Mouse (Mus musculus): Measurements from ENCODE around the gene Polr2g.
"Not testable (repeated sequence)": the region's sequence is repeated elsewhere in the genome, so short reads cannot be mapped to it uniquely, and the experiment has no call there.

Gene Polr2g

DNA sequence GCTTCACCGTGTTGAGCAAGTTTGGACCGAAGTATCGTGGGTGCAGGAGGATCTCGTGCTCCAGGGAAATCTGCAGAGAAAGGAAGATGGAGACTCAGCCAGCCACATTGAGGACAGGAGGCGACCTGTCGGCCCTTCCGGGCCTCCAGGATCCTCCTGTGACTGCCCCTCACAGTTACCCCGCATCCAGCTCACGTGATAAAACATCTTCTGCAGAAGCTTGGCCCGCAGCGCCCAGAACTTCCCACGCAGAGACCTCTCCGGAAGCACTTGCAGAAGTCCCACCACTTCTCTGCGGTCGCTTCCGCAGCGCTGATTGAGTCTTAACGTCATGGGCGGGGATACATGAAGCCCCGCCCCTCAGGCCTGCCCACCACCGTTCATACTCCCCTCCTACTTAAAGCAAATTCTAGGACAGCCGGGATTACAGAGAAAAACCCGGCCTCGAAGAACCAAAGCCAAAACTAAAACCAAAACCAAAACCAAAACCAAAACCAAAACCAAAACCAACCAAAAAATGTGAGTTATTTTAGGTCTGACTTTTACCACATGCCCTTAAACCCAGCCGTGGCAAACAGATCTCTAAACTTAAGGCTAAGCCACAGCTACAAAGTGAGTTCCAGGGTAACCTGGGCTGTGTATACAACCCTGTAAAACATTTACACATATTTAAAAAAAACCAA lies at the start of gene Polr2g:
Gene Polr2g (minus strand): TSS at position 314 of the 683 bp plus-strand sequence.
- DNase-seq (ENCODE audit: extremely low read depth, low read depth), result peak; percentile 86

- no peak for DNase-seq (ENCODE audit: extremely low read depth, low read depth)
These were observed 46.2 kb upstream of the Polr2g start for GRCm38 (mm10) chr19:8844371-8845129.

DNA sequence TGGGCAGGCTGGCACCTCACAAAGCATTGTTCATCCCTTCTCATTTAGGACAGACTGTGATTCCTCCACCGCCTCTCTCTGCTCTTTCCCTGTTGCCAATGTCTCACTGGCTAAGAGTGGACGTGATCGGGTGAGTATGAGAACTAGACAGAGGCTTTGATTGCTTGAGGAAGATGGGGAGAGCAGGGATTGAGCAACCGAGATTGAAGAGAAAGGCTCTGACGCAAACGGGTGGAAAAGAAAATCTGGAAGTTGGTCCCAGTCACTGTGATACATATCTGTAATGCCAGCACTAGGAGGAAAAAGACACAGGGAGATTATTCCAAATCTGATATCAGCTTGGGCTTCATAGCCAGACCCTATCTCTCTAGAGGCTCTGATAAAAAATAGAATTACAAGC lies 44.6 kb upstream of the Polr2g start:
- DNase-seq (ENCODE audit: extremely low read depth, low read depth), result no peak

GRCm38 (mm10) chr19:8841012-8841411 lies 42.6 kb upstream of the Polr2g start:
- DNase-seq (ENCODE audit: extremely low read depth, low read depth), result no peak

DNA sequence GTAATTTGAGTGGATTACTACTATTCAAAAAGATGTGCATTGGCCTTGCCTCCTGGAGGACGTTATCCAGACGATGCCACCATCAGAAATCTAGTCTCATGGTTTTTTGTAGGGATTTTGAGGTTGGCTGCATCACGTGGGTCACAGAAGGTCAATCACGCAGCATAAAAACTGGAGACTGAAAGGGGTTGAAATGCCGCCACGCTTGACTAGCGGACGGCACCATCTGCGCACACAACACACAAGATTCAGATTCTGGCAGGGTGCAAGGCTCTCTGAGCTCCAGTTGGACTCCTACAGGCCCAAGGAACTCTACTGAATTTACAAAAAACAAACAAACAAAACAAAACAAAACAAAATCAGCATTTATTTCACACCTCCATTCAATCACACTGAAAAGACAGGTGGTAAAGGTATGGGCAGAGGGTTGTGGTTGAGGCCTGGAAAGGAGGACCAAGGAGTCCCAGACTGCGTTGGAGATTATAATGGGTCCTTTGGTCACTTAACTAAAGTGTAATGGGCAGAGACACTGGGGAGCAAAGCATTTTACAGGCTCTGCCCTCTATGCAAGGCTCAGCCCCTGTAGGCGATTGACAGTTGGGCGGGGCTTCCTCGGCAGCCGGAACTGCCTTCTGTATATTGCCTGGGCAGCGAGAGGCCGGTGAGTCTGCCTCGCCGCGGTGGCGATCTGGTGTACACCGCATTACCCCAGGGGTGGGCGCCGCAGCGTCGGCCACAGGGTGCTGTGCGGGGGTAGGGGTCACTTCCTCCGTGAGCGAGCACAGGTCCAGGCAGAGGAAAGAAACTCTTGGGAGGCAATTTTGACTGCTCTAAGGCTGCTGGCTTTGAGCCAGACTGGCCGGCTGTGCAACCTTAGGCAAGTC lies 41.8 kb upstream of the Polr2g start:
- DNase-seq (ENCODE audit: extremely low read depth, low read depth), result no peak

DNA sequence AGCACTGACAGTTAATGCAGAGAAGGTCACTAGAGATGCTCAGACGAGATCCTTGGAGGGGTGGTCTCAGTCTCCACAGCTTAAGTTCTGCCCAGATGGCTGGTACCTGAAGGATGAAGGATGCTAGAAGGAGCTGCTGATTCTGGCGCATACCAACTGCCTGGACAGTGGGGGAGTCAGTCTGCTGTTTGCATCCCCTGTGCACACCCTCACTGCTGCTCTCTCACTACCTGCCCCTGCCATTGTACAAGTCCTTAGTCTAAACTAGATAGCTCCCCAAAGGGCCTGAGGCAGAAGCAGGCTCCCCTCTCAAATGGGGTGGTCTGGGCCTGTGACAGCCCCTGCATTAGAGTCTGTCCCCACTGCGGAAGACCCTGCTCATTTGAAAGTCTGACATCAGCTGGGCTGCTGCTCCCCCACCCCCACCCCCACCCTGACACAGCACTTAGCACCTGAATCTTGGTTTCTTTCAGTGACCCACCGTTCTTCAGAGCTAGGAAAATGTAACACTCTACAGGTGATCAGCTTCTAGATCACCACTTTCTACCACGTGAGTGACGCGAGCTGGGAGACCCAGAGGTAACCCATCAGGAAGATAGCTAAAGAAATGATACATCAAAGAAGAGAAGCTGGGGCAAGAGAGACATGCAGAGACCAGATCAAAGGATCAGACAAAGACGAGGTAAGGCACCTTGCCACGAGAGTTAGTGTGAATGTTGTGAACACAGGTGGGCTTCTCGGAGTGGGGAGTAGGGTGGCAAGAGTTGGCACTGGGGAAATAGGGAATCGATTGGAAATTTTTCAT lies 40.9 kb upstream of the Polr2g start, which contains the start of gene Gng3:
Gene Gng3 (minus strand): TSS at position 92 of the 805 bp plus-strand sequence.
- no peak for DNase-seq (ENCODE audit: extremely low read depth, low read depth)

GRCm38 (mm10) chr19:8838041-8838730 lies 39.8 kb upstream of the Polr2g start:
- no peak for DNase-seq (ENCODE audit: extremely low read depth, low read depth)

- DNase-seq (ENCODE audit: extremely low read depth, low read depth), result peak; percentile 55
These were observed 38.9 kb upstream of the Polr2g start, which contains the start of gene Bscl2 for GRCm38 (mm10) chr19:8837251-8837791. Gene Bscl2, plus strand, starts transcription at chr19:8837467.

DNA sequence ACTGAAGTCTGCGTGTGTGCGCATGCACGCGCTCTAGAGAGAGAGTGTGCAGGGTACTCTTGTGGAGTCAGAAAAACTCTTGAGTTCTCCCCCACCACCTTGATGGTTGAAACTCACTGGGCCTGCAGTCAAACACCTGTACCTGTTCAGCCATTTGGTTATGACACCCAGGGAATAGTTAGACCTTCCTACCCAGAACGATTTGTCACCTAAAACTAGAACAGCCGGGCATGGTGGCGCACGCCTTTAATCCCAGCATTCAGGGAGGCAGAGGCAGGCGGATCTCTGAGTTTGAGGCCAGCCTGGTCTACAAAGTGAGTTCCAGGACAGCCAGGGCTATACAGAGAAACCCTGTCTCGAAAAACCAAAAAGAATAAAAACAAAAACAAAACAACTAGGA lies 38.0 kb upstream of the Polr2g start:
- not testable (repeated sequence) for DNase-seq (ENCODE audit: extremely low read depth, low read depth)

- no peak for DNase-seq (ENCODE audit: extremely low read depth, low read depth)
These were observed 34.6 kb upstream of the Polr2g start for GRCm38 (mm10) chr19:8832971-8833370.

DNA sequence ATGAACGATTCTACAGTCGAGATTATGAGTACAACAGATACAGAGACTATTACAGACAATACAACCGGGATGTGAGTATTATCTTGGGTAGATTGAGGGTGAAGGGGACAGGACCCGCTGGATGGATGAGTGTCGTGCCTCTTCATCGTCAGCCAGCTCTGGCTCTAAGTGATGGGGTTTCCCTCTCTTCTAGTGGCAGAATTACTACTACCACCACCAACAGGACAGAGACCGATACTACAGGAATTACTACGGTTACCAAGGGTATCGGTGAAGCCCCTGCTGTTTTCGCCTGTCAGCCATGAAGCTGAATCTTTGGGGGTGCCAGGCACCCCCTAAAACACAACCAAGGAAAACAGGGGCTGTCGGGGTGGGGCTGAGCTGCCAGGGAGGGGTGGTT lies 32.9 kb upstream of the Polr2g start:
- no peak for DNase-seq (ENCODE audit: extremely low read depth, low read depth)

- DNase-seq (ENCODE audit: extremely low read depth, low read depth), result no peak
These were observed 32.3 kb upstream of the Polr2g start for GRCm38 (mm10) chr19:8830664-8831063.

DNA sequence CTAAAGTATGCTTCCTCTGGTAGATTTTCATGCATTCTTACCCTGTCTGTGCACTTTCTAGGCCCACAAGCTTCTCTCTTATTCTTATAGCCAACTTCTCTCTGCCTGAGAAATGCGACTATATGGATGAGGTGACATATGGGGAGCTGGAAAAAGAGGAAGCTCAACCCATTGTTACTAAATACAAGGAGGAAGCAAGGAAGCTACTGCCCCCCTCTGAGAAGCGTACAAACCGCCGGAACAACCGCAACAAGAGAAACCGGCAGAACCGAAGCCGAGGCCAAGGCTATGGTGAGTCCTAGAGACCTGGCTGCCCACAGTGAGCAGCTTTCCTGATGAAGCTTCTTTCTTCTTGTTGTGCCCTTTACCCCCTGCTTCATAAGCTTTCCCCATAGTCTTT lies 31.3 kb upstream of the Polr2g start, which contains the start of gene AC129217.1:
Gene AC129217.1 (plus strand): TSS at position 114 of the 400 bp plus-strand sequence.
- peak; percentile 63 for DNase-seq (ENCODE audit: extremely low read depth, low read depth)

DNA sequence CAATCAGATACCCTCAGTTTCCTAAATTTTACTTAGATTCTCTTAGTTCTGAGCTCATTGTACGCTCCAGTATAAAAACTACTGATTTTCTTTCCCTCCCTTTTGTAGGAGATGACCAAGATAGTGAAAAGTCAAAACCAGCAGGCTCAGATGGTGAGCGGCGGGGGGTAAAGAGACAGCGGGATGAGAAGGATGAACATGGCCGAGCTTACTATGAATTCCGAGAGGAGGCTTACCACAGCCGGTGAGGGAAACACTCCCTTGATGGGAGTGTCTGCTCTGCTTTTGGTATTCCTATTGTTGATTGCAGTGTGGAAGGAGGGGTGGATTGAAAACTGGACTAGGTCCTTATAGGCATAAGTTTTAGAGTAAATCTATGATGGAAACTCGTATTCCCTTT lies 24.3 kb upstream of the Polr2g start:
- DNase-seq (ENCODE audit: extremely low read depth, low read depth), result no peak

DNA sequence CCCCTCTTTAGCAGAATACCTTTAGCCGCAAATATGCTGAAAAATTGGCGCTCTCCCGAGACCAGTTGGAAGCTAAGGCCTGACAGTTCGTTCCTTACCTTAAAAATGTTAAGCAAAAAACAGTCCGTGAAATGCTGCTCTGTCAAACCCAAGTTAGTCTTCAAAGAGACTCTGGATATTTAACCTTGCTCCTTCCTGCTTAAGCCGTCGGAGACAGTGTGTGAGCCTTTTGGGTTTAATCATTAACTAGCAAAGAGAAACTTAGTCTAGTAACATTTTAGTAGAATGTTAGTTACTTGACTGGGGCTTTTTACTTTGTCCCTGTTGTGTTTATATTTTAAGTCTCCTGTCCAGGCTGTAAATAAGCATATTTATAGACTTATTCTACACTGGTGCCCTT lies 22.8 kb upstream of the Polr2g start:
- no peak for DNase-seq (ENCODE audit: extremely low read depth, low read depth)

GRCm38 (mm10) chr19:8820424-8820956 lies 22.1 kb upstream of the Polr2g start:
- DNase-seq (ENCODE audit: extremely low read depth, low read depth), result no peak

- DNase-seq (ENCODE audit: extremely low read depth, low read depth), result peak; percentile 97
These were observed 21.4 kb upstream of the Polr2g start, which contains the start of gene Hnrnpul2 for GRCm38 (mm10) chr19:8819596-8820423. Gene Hnrnpul2, plus strand, starts transcription at chr19:8820010.

DNA sequence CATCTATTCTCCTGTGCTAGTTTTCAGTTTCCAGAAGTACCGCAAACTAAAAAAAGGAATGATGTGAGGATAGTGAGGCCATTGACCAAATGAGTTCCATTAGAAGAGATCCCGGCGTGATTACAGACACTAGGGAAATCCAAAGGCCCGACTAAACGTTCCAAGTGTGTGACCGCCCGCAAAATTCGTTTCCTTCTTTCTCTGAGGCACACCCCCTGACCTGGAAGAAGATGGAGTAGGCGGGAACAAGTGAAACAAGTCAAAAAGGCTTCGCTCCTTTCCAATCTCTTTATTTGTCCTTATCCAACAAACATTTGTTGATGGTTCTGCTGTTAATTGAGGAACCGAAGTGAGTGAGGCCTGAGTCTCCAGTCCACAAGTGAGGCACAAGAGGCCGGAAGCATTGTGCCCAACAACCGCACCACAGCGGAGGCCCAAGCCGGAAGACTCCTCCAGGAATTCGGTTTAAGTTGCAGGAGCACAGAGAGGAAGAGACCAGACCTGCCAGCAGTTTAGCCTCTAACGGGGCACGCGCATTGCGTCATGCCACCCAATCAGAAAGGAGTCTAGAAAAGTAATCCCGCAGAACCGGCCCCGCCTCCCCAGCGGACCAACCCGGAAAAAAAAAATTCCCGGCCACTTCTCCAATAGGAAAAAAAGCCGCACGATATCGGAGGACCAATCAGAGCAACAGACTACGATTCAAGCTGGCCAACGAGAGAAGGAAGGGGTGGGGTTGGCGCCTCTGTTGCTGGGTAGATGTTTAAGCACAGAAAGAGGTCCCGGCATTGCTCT lies 20.6 kb upstream of the Polr2g start, which contains the start of gene Ttc9c:
Gene Ttc9c (minus strand): TSS at position 533 of the 795 bp plus-strand sequence.
- peak; percentile 98 for DNase-seq (ENCODE audit: extremely low read depth, low read depth)

Data from MEL-GATA-1-ER (cell line).